ENCODE assay signal across 8 mouse cellular contexts in the genomic region with DNA sequence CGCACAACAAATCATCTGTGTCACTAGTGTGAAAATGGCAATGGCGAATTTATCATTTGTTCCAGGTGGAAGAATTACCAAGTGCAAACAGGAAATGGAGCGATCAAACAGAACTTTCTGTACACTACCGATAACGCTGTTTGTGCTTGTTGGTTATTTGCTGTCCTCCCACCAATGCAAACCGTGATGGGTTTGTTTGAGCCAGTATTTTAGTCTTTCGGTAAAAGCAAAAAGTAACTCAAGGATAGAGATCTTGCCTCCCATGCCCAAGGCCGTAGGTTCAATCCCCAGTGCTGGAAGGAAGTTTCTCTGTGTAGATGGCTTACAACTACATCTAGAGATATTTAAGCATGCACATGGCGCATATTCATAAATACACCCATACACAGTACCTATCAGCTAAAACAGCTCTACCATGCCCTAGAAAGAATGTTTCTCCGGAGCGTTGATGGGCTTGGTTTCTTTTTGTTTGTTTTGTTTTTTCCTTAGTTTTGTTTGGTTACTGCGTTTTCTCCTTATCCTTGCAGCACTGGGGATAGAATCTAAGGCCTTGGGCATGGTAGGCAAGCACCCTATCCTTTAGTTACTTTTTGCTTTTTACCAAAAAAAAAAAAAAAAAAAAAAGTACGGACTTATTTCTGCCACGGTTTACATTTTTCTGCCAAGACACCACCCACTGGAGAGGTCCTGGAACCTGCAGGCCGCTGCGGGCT. TPM values are rescaled to one million over a fixed set of nuclear protein-coding genes. Genes with fewer than 3 reads are reported as not detected.
DNase-seq lines count a peak whose midpoint lies in the region; ATAC-seq lines count a peak whose summit lies in the region.

No protein-coding gene starts in this region.

- no peaks in the 10 kb centered on the region for H3K9me3 ChIP-seq in forebrain, embryonic 10.5 days
- H3K9me3 ChIP-seq in liver, embryonic 12.5 days (replicated peaks): no peaks in the 10 kb centered on the region

- peaks cover 20% of the 10 kb centered on the region for H3K4me1 ChIP-seq in forebrain, embryonic 10.5 days
- H3K4me1 ChIP-seq in liver, embryonic 12.5 days: peaks cover 39% of the 10 kb centered on the region

- H3K27me3 ChIP-seq in forebrain, embryonic 10.5 days (ENCODE audit: poor library complexity, severe bottlenecking): no peaks in the 10 kb centered on the region
- H3K27me3 ChIP-seq in liver, embryonic 12.5 days (replicated peaks): no peaks in the 10 kb centered on the region

- no peak for ATAC-seq in liver, embryonic 12.5 days

- peak overlapping the region; percentile 98 for H3K9ac ChIP-seq in liver, embryonic 12.5 days

- DNase-seq in embryo, embryonic 9.5 days (ENCODE audit: extremely low spot score): peak; percentile 19
- no peak for DNase-seq in embryo, embryonic 11 days
- peak; percentile 55 for DNase-seq in A20 (ENCODE audit: low read depth, low spot score)
- DNase-seq in forebrain, embryonic 10.5 days (ENCODE audit: extremely low spot score, low spot score): no peak
- no peak for DNase-seq in c-Kit-positive CD71-positive TER-119-positive erythroid progenitor cells, embryonic 14.5 days (ENCODE audit: low spot score)
- no peak for DNase-seq in layer of hippocampus, adult 8-10 months (ENCODE audit: low spot score in 2 of 2)
- no peak for DNase-seq in spleen, postnatal 4 days (ENCODE audit: low spot score in 2 of 2)

- WGBS in forebrain, embryonic 10.5 days: 60% methylated on average over 16 of the region's 16 CpGs
- 27% methylated on average over 16 of the region's 16 CpGs for WGBS in liver, embryonic 12.5 days (ENCODE audit: insufficient replicate concordance)

- H3K4me2 ChIP-seq in liver, embryonic 12.5 days: peak overlapping the region; percentile 77

- H3K4me3 ChIP-seq in forebrain, embryonic 10.5 days: peak overlapping the region; percentile 84
- peak overlapping the region; percentile 98 for H3K4me3 ChIP-seq in liver, embryonic 12.5 days

- H3K27ac ChIP-seq in forebrain, embryonic 10.5 days: peak overlapping the region; percentile 93
- H3K27ac ChIP-seq in liver, embryonic 12.5 days: peak overlapping the region; percentile 98

- peaks cover 8% of the 10 kb centered on the region for H3K36me3 ChIP-seq in forebrain, embryonic 10.5 days (replicated peaks)
- peaks cover 22% of the 10 kb centered on the region for H3K36me3 ChIP-seq in liver, embryonic 12.5 days

RNA-seq across cellular contexts. Expression of a gene that starts 0.7 kb away (rescaled TPM):
- 43.8 and 45.1 TPM in 2 replicates for polyA plus RNA-seq in forebrain, embryonic 10.5 days (2016; fragmentation: Nextera tagmentation; extraction: Ambion mirVana)
- 50.8 and 53.0 TPM in 2 replicates for polyA plus RNA-seq in liver, embryonic 12.5 days (2016; fragmentation: Nextera tagmentation; extraction: Ambion mirVana)
- total RNA-seq in layer of hippocampus, adult 8-10 months (2022): 10 to 100 TPM; 17.7 to 25.5 (median 23.2) TPM

RNA-seq across cellular contexts. Expression of a gene that starts 37.5 kb away (rescaled TPM):
- polyA plus RNA-seq in forebrain, embryonic 10.5 days (2016; fragmentation: Nextera tagmentation; extraction: Ambion mirVana): 0.21 and 0.30 TPM in 2 replicates
- polyA plus RNA-seq in liver, embryonic 12.5 days (2016; fragmentation: Nextera tagmentation; extraction: Ambion mirVana): 0.05 TPM in 1 of 2 replicates, not detected in the other
- total RNA-seq in layer of hippocampus, adult 8-10 months (2022): under 1 TPM; 0.28 to 0.68 (median 0.50) TPM

RNA-seq across cellular contexts. Expression of a gene that starts 41.7 kb away (rescaled TPM):
- polyA plus RNA-seq in forebrain, embryonic 10.5 days (2016; fragmentation: Nextera tagmentation; extraction: Ambion mirVana): 25.6 and 28.0 TPM in 2 replicates
- polyA plus RNA-seq in liver, embryonic 12.5 days (2016; fragmentation: Nextera tagmentation; extraction: Ambion mirVana): 45.4 and 46.8 TPM in 2 replicates
- 10 to 100 TPM in 3 of 4 experiments, 1 to 10 TPM in 1; 9.7 to 14.1 (median 10.7) TPM for total RNA-seq in layer of hippocampus, adult 8-10 months (2022)

Comparison
In these comparisons a context has a peak if more than half of its experiments do, and no peak if none do; other contexts are left out.
1. DNase-seq: peak in embryo, embryonic 9.5 days (single experiment) and A20 (single experiment); none in embryo, embryonic 11 days (single experiment), forebrain, embryonic 10.5 days (single experiment), c-Kit-positive CD71-positive TER-119-positive erythroid progenitor cells, embryonic 14.5 days (single experiment), layer of hippocampus, adult 8-10 months (0 of 2) and spleen, postnatal 4 days (0 of 2).